In the genomic region with DNA sequence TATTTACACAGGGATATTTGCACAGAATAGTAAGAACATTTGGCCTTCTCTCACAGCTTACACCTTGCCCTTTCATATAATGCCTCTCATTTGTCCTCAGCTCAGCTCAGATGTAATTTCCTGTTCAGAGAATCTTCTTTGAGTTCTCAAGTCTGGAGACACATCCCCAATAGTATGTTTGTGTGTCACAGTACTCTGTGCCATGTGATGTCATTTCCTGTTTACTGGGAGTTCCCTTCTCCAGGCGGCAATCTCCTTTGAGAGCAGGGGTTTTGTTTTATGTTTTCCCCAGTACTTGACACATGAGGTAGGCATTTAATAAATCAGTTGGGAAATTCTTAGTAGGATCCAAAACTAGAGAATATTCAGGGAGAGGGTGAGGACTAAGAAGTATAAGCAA, we compare ENCODE assay signal across 25 mouse cellular contexts. TPM values are rescaled to one million over a fixed set of nuclear protein-coding genes. Genes with fewer than 3 reads are reported as not detected.
DNase-seq lines count a peak whose midpoint lies in the region; ATAC-seq and TF ChIP-seq lines count a peak whose summit lies in the region.
"Had no signal": no experiment of that assay in that cellular context is flagged by ENCODE, and none has a peak within 500 bp of the region (broad histone marks: within the 10 kb centered on the region; RNA-seq: fewer than 3 reads in every experiment).

No protein-coding gene starts in this region.

- H3K36me3 ChIP-seq in kidney, adult 2 months (ENCODE audit: control insufficient read depth, insufficient read depth, low read length): no peaks in the 10 kb centered on the region
- no peaks in the 10 kb centered on the region for H3K36me3 ChIP-seq in lung, embryonic 15.5 days
- no peaks in the 10 kb centered on the region for H3K36me3 ChIP-seq in lung, embryonic 16.5 days (ENCODE audit: control insufficient read depth, insufficient read depth, low read length)
- H3K36me3 ChIP-seq: hindbrain, embryonic 13.5 days; midbrain, embryonic 10.5 days; midbrain, embryonic 15.5 days; neural tube, embryonic 15.5 days; stomach, embryonic 15.5 days had no signal

- no peak for TF ChIP-seq POLR2A in kidney, adult 2 months (IDR thresholded peaks at IDR 0.05; ENCODE audit: low read depth, low read length)
- no peak for TF ChIP-seq POLR2A in lung, adult 2 months (IDR thresholded peaks at IDR 0.05; ENCODE audit: borderline replicate concordance, extremely low read depth, low read depth, low read length)

- WGBS in kidney, adult 2 months: 63% methylated on average over 1 of the region's 1 CpGs
- 42% methylated on average over 1 of the region's 1 CpGs for WGBS in lung, embryonic 15.5 days
- WGBS in lung, adult 2 months: 55% methylated on average over 1 of the region's 1 CpGs
- 50% methylated on average over 1 of the region's 1 CpGs for WGBS in lung, embryonic 16.5 days

- H3K27ac ChIP-seq in kidney, adult 2 months (ENCODE audit: insufficient read depth, low read depth, low read length): no peak overlapping the region
- peak overlapping the region; percentile 29; the same call in 1 of the 2 replicates for H3K27ac ChIP-seq in lung, embryonic 15.5 days
- peak overlapping the region; percentile 49; the same call in 1 of the 2 replicates for H3K27ac ChIP-seq in lung, embryonic 16.5 days (ENCODE audit: low read length)
- H3K27ac ChIP-seq: hindbrain, embryonic 13.5 days; midbrain, embryonic 10.5 days; midbrain, embryonic 15.5 days; neural tube, embryonic 15.5 days; stomach, embryonic 15.5 days had no signal

- no peaks in the 10 kb centered on the region for H3K27me3 ChIP-seq in kidney, adult 2 months (replicated peaks; ENCODE audit: control insufficient read depth, insufficient read depth, low read length)
- H3K27me3 ChIP-seq in lung, embryonic 15.5 days: no peaks in the 10 kb centered on the region
- H3K27me3 ChIP-seq in lung, embryonic 16.5 days (ENCODE audit: control insufficient read depth, insufficient read depth, low read depth, low read length): no peaks in the 10 kb centered on the region
- H3K27me3 ChIP-seq: hindbrain, embryonic 13.5 days; midbrain, embryonic 15.5 days; neural tube, embryonic 15.5 days; stomach, embryonic 15.5 days had no signal

- H3K4me1 ChIP-seq in kidney, adult 2 months (ENCODE audit: control insufficient read depth, insufficient read depth, low read length): no peaks in the 10 kb centered on the region
- H3K4me1 ChIP-seq in lung, embryonic 15.5 days: no peaks in the 10 kb centered on the region
- peaks cover 3% of the 10 kb centered on the region; the same call in 1 of the 2 replicates for H3K4me1 ChIP-seq in lung, adult 2 months (ENCODE audit: control insufficient read depth, insufficient read depth, low read length)
- no peaks in the 10 kb centered on the region for H3K4me1 ChIP-seq in lung, embryonic 16.5 days (replicated peaks; ENCODE audit: control insufficient read depth, insufficient read depth, low read length)
- H3K4me1 ChIP-seq: hindbrain, embryonic 13.5 days; midbrain, embryonic 10.5 days; midbrain, embryonic 15.5 days; neural tube, embryonic 15.5 days; stomach, embryonic 15.5 days had no signal

- DNase-seq in kidney, adult 2 months: peak; percentile 29
- DNase-seq in kidney, adult 18-20 months: no peak
- no peak for DNase-seq in lung, adult 2 months
- no peak for DNase-seq in c-Kit-positive CD71-positive TER-119-positive erythroid progenitor cells, embryonic 14.5 days (ENCODE audit: low spot score)
- DNase-seq: adrenal gland, postnatal 25 days; cerebellum, adult 2 months; cerebellum, postnatal 14 days; gastrocnemius, postnatal 10 days; heart, postnatal 4 days; liver; retina, postnatal 1 day; right cerebral cortex, postnatal 14 days; thymus, postnatal 25 days had no signal

- H3K9me3 ChIP-seq in lung, embryonic 15.5 days: no peaks in the 10 kb centered on the region
- no peaks in the 10 kb centered on the region for H3K9me3 ChIP-seq in lung, embryonic 16.5 days (ENCODE audit: control insufficient read depth, low read length)
- H3K9me3 ChIP-seq: hindbrain, embryonic 13.5 days; midbrain, embryonic 10.5 days; midbrain, embryonic 15.5 days; neural tube, embryonic 15.5 days; stomach, embryonic 15.5 days had no signal

- no peak overlapping the region for H3K4me2 ChIP-seq in lung, embryonic 15.5 days
- no peak overlapping the region for H3K4me2 ChIP-seq in lung, embryonic 16.5 days (ENCODE audit: low read depth, low read length)
- H3K4me2 ChIP-seq: hindbrain, embryonic 13.5 days; midbrain, embryonic 15.5 days; neural tube, embryonic 15.5 days; stomach, embryonic 15.5 days had no signal

- ATAC-seq in lung, embryonic 15.5 days (ENCODE audit: borderline replicate concordance, extremely low read depth, low FRiP score, low TSS enrichment): 0 out of 2 replicates have a peak, but pooled peaks have one; percentile 42
- ATAC-seq in lung, embryonic 16.5 days (ENCODE audit: low read depth): 0 out of 2 replicates have a peak, but pooled peaks have one; percentile 7
- ATAC-seq in frontal cortex, adult (ENCODE audit: low TSS enrichment): no peak
- ATAC-seq: forebrain, embryonic 16.5 days; intestine, embryonic 16.5 days; midbrain, embryonic 15.5 days; Patski had no signal

- H3K4me3 ChIP-seq in kidney, adult 2 months (ENCODE audit: insufficient read depth, low read depth, low read length): no peak overlapping the region
- no peak overlapping the region for H3K4me3 ChIP-seq in lung, embryonic 15.5 days
- H3K4me3 ChIP-seq in lung, adult 2 months (replicated peaks; ENCODE audit: extremely low read depth, low read depth, low read length): no peak overlapping the region
- H3K4me3 ChIP-seq in lung, embryonic 16.5 days (ENCODE audit: low read length): no peak overlapping the region
- H3K4me3 ChIP-seq: erythroblast, embryonic 14.5 days; hindbrain, embryonic 13.5 days; midbrain, embryonic 10.5 days; midbrain, embryonic 15.5 days; neural tube, embryonic 15.5 days; stomach, embryonic 15.5 days had no signal

- no peak for TF ChIP-seq CTCF in kidney, adult 2 months (conservative IDR thresholded peaks at IDR 0.05; ENCODE audit: insufficient read depth, insufficient read length, low read depth, low read length)
- no peak for TF ChIP-seq CTCF in lung, adult 2 months (IDR thresholded peaks at IDR 0.05; ENCODE audit: insufficient read depth, low read length)

- H3K9ac ChIP-seq in lung, embryonic 15.5 days: no peak overlapping the region
- H3K9ac ChIP-seq in lung, embryonic 16.5 days (ENCODE audit: low read length): no peak overlapping the region
- H3K9ac ChIP-seq: hindbrain, embryonic 13.5 days; midbrain, embryonic 15.5 days; neural tube, embryonic 15.5 days; stomach, embryonic 15.5 days had no signal

RNA-seq across cellular contexts. Expression of a gene that starts 24.4 kb away (rescaled TPM):
- 8.9 and 10.9 TPM in 2 replicates for polyA plus RNA-seq in kidney, adult 2 months (2012; rRNA removed)
- 31.5 and 33.3 TPM in 2 replicates for polyA plus RNA-seq in lung, embryonic 15.5 days (2015; fragmentation: Nextera tagmentation; extraction: Ambion mirVana)
- polyA plus RNA-seq in lung, adult 2 months (2012; rRNA removed): 5.4 and 7.8 TPM in 2 replicates
- polyA plus RNA-seq in lung, embryonic 16.5 days (2015; fragmentation: Nextera tagmentation; extraction: Ambion mirVana): 33.0 and 33.5 TPM in 2 replicates
- polyA plus RNA-seq: erythroblast, embryonic 14.5 days had no signal

RNA-seq across cellular contexts. Expression of a gene that starts 59.4 kb away (rescaled TPM):
- 0.12 and 0.28 TPM in 2 replicates for polyA plus RNA-seq in kidney, adult 2 months (2012; rRNA removed)
- 2.0 and 2.5 TPM in 2 replicates for polyA plus RNA-seq in lung, embryonic 15.5 days (2015; fragmentation: Nextera tagmentation; extraction: Ambion mirVana)
- 0.05 and 0.11 TPM in 2 replicates for polyA plus RNA-seq in lung, adult 2 months (2012; rRNA removed)
- polyA plus RNA-seq in lung, embryonic 16.5 days (2015; fragmentation: Nextera tagmentation; extraction: Ambion mirVana): 2.2 and 3.4 TPM in 2 replicates
- polyA plus RNA-seq: erythroblast, embryonic 14.5 days had no signal
